Mouse (Mus musculus): Measurements from ENCODE around the gene Ush1c.

GRCm38 (mm10) chr7:46147417-46147816 is 90.9 kb downstream of the Ush1c start:
- TF ChIP-seq POLR2A (IDR thresholded peaks at IDR 0.05; ENCODE audit: borderline replicate concordance, control insufficient read depth, low read depth, low read length): no peak
- no peak for TF ChIP-seq CTCF (IDR thresholded peaks at IDR 0.05; ENCODE audit: control insufficient read depth, insufficient read depth, low read length)
